Mouse (Mus musculus): Measurements from ENCODE around the gene Ambra1.

The Ambra1 gene

GRCm38 (mm10) chr2:91876000-91876805 lies 146.3 kb downstream of the Ambra1 start:
- peak; percentile 55 for DNase-seq

DNA sequence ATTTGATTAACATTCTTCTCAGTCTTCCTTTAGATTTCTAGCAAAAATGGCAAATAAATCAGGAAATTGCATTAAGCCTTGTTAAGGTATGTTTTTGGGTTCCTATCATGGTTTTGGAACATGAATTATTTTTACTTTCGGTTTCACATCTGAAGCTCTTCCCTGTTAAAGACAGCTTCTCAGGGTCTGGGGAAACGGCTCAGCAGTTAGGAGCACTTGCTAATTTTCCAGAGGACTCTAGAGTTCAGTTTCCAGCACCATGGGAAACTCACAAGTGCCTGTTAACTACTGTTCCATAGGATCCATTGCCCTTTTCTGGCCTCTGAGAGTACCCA lies 146.8 kb downstream of the Ambra1 start:
- DNase-seq: no peak

DNA sequence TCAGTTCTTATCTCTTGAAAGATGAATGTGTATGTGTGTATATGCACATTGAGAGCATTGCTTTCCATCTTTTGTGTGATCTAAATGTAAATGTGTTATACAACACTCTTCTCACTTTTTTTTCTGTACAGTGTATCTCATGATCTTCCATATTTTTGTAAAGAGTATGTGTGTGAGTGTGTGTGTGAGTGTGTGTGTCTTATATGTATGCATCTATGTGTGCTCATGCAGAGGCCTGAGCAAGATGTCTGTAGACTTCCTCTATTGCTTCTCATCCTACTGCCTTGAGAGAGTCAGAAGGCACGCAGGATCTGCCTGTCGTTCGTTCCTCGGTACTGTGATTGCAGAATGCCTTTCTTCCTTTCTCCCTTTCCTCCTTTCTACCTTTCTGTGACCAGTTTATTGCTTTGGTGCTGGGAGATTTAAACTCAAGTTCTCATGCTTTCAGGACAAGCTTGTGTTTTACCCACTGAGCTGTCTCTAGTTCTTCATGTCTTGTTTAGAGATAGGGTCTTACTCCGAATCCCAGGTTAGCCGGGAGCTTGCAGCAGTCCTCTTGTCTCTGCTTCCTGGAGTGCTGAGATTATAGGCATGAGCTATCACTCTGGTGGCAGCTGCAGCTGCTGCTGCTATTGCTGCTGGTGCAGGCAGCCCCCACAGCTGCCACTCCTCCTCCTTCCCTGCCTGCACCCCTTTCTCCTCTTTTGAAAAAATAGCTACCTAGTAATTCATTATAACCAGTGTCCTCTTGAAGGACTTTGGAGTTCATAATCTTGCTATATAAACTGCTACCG lies 148.7 kb downstream of the Ambra1 start:
- peak; percentile 54 for DNase-seq

- DNase-seq: peak; percentile 19
Measured at GRCm38 (mm10) chr2:91883961-91884360, 154.0 kb downstream of the Ambra1 start.

GRCm38 (mm10) chr2:91884616-91885015 lies 154.7 kb downstream of the Ambra1 start:
- DNase-seq: peak; percentile 55

DNA sequence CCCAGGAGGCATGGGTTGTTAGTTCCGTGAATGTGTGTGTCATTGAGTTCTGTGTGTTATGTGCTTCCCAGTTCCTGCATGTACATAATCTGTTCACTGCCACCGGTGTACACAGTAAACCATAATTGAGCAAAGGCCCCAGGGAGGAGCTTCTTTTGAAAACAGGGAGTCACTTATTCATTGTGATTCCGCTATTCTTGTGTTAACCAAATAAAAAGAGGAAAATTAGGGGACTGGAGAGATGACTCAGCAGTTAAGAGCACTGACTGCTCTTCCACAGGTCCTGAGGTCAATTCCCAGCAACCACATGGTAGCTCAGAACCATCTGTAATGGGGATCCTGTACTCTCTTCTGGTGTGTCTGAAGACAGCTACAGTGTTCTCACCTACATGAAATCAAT lies 164.8 kb downstream of the Ambra1 start:
- no peak for DNase-seq

DNA sequence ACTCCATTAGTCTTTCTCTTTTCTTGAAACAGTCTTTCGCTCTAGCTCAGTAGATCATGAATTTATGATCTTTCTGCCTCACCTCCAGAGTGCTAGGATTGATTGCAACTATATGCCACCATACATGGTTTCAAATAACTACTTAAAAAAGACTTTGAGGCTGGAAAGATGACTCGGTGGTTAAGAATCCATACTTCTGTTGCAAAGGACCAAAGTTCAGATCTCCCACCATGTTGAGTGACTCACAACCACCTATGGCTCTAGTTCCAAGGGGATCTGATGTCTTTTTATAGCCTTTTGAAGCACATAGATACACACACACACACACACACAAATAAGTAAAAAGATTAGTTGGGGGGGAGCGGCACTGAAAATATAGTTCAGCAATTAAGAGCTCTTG lies 165.5 kb downstream of the Ambra1 start:
- peak; percentile 1 for DNase-seq

DNA sequence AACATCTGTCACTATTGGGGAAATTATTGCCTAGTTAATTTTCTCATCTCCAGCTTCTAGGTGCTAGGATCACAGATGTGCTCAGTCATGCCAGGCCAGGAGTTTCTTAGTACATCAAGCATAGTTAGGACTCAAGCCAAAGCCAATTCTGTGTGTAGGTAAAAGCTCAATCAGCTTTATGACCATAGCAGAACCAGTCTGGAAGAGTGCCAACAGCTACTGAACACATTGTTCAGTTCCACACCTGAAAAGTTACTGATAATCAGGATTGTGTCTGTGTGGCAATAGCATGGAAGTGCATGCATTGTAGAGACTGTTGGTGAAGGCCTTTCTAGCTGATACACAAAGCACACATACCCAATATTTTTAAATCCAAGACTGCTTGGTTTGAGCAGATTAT lies 168.0 kb downstream of the Ambra1 start:
- DNase-seq: peak; percentile 71

- DNase-seq: peak; percentile 28
Measured at GRCm38 (mm10) chr2:91899141-91899540, 169.2 kb downstream of the Ambra1 start.

GRCm38 (mm10) chr2:91900431-91900830 lies 170.5 kb downstream of the Ambra1 start:
- DNase-seq: peak; percentile 85

DNA sequence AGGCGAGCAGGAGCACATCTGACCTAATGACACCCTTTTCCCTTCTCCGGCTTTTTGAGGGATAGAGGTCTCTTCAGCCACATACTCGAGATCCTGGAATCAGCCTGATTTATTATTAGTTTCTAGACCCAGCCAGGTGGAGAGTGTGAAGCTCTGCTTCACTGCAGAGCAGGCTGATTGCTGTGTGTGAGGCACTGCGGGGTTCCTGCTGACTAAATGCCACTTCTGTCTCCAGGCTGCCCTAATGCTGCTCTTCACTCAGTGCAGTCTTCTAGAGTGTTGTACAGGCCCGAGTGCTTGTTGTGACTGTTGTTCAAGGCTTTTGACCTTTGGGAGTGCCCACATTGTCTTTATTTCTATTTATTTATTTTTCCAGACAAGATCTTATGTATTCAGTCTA lies 172.4 kb downstream of the Ambra1 start:
- DNase-seq: peak; percentile 21

DNA sequence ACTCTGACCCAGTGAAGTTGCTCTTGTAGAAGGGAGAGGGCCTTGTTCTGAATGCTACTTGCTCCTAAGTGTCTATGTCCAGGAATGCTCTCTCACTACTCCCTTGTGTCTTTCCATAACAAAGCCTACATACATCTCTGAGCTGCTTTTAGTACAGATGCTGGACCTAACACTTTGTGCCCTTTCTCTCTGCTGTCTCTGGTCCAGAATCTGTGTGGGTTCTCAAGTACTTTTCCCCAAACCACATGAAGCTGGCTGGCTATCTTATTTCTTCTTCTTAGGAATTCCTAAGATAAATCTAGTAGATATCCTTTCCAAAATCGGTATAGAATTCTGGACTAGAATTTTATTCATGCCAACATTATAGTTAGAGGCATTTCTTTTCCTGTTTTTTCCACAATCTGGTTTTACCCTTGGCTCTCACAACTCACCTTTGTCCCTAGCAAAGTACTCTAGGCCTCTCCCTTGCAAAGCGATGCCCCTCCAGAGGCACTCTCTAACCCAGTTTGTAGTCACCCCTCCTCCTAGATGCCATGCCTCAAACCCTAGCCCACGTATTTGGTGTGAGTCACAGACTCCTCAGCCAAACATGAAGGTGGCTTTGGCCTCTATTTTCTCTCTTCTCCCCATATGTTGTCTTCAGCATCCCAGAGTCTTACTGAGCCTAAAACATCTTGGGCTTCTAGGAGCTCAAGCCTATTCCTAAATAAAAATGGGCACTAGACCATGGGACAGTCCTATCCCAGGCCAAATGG lies 173.4 kb downstream of the Ambra1 start:
- DNase-seq: peak; percentile 43

GRCm38 (mm10) chr2:91904618-91905307 lies 174.8 kb downstream of the Ambra1 start:
- peak; percentile 83 for DNase-seq

- peak; percentile 45 for DNase-seq
Measured at GRCm38 (mm10) chr2:91906141-91906540, 176.2 kb downstream of the Ambra1 start.

- DNase-seq: no peak
Measured at GRCm38 (mm10) chr2:91912616-91913015, 182.7 kb downstream of the Ambra1 start.

DNA sequence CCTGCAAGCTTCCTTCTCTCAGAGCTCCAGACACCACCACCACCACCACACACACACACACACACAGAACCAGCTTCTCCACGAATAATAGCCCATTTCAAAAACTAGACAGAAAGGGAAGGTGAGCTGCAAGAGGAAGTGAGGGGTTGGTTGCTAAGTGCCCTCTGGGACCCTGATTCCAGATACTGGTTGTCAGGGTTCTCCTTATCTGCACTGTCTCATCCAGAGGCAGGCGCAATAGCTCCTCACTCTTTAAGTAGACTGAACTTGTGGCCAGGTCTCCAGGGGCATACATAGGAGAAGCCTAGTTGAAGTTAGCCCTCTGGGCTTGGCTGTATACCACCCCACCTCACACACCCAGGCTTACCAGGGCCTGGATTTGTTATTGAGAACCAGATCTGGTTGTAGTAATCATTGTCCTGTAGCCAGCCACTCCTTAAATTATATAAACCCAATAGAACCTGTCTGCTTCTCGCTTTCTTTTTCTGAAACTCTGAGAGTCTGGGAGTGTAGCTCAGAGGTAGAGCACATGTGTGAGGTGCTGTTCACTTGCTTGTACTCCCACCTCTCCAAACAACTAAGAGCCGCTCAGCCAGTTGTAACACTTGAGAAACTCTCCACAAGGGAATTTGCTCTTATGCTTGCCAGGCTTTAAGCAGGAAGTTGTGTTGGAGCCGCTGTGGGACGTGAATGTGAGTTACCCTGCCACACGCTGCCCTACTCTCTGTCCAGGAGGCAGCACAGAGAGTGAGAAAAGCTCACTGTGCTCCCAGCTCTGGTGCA lies 183.6 kb downstream of the Ambra1 start:
- no peak for DNase-seq

DNA sequence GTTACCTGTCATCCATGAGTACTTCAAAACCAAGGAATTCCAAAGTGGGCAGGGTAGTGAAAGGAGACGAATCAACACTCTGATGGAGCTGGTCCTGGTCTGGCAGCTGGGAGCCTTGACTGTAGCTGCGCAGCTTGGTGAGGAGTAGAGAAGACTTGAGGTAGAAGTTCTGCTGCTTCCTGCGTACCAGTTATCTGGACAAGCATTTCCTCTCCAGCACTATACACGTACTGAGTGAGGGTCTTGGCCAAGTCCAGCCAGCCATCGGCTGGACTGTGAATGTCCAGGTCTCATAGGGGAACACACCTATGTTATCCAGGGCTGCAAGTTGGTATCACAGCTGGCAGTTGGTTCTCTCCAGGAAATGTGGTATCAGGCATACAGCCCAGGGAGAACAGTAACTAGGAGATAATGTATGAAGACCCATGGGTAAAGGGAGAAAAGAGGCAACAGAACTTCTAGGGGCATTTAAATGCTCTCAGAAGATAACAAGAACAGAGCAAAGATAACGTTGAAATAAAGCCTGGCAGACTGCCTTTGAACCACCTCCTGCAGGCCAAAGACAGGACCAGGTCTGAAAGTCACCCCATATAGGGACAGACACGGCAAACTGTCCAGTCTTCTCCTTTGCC lies 186.5 kb downstream of the Ambra1 start:
- DNase-seq: peak; percentile 63

DNA sequence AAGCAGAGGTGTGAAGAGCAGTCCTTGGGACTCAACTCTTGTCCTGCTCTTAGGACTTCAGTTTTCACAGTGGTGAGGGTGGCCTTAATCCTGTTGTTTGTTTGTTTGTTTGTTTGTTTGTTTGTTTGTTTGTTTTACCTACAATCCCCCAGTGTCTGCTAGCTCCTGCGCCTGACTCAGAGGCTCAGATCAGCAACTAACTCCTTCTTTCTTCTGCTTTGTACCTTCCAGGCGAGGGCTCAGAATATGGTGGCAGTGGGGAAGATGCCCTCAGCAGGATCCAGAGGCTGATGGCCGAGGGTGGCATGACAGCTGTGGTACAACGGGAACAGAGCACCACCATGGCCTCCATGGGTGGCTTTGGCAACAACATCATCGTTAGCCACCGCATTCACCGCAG lies 187.2 kb downstream of the Ambra1 start:
- DNase-seq: peak; percentile 72

DNA sequence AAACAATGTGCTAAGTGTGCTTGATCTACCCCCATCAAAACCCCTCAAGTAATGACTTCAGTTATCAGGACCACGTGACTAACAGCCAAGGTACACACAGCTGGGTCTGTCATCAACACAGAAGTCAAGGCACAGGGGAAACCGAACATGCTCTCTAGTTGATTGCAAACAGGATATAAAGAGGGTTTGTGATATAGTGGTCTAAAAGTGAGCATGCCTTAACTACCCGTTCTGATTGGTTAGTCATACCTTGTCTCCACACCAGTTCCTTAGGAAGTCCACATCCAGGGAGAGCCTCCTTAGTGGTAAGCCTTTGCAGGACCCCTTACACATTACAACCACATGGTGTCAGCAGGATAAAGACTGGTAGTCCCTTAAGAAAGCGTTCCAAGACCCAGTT lies 190.2 kb downstream of the Ambra1 start:
- DNase-seq: peak; percentile 78

DNA sequence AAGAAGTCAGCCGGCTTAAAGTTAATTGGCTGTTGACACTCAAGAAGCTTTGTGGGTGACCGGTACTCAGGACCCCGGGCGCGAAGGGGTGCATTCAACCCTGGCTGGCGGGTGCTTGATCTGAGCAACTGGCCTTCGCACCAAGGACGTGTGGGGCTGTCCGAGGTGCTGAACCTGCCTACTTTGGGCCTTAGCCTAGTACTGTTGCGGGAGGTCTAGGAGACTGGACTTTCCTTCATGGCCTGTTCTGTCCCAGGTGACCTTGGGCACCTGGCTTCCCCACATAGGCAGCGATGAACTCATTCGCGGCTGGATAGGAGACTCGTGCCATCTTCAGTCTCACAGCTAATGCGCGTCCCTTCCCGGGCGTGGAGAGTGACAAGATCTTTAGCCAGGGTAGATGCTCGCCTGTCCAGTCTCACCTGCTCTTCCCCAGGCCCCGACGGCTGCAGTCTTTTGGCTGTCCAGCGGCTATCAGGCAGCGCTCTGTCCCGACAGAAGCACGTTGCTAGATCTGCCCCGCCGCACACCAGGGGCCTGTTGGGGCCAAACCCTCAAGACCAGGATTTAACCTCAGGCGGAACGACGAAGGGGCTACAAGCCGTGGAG lies 191.4 kb downstream of the Ambra1 start:
- DNase-seq: peak; percentile 92

All from heart, adult 11 months (tissue).